Mouse (Mus musculus): ENCODE results near the gene Calcrl. TPM values are rescaled to one million over a fixed set of nuclear protein-coding genes. Genes with fewer than 3 reads are reported as not detected.

The Calcrl gene
- polyA plus RNA-seq, 1 experiment from 2014 or later: 11.5 TPM

GRCm38 (mm10) chr2:84445499-84445898 lies 20.3 kb upstream of the Calcrl start:
- Histone ChIP-seq H3K9ac (no peak overlapping the region), H3K27ac (no peak overlapping the region), H3K9me3 (replicated peaks) (no peaks in the 10 kb centered on the region), H3K4me1 (replicated peaks) (no peaks in the 10 kb centered on the region), H3K4me2 (no peak overlapping the region), H3K4me3 (replicated peaks) (no peak overlapping the region), H3K27me3 (no peaks in the 10 kb centered on the region), H3K36me3 (0 out of 2 replicates have a peak, but pooled peaks cover 2% of the 10 kb centered on the region)
- no peak for ATAC-seq (ENCODE audit: low read depth)
- 70% methylated on average over 1 of the region's 1 CpGs for WGBS (ENCODE audit: insufficient replicate concordance)
- no peak for DNase-seq

- no peaks in the 10 kb centered on the region for H3K9me3 ChIP-seq (replicated peaks)
- ATAC-seq (ENCODE audit: low read depth): no peak
- WGBS (ENCODE audit: insufficient replicate concordance): 78% methylated on average over 5 of the region's 5 CpGs
- H3K4me3 ChIP-seq (replicated peaks): no peak overlapping the region
- 0 out of 2 replicates have a peak, but pooled peaks cover 2% of the 10 kb centered on the region for H3K36me3 ChIP-seq
- no peaks in the 10 kb centered on the region for H3K27me3 ChIP-seq
- no peak overlapping the region for H3K27ac ChIP-seq
- DNase-seq: no peak
- no peaks in the 10 kb centered on the region for H3K4me1 ChIP-seq (replicated peaks)
- no peak overlapping the region for H3K9ac ChIP-seq
- no peak overlapping the region for H3K4me2 ChIP-seq
Measured at GRCm38 (mm10) chr2:84441940-84442339, 16.7 kb upstream of the Calcrl start.

- Histone ChIP-seq H3K27me3 (no peaks in the 10 kb centered on the region), H3K4me3 (replicated peaks) (no peak overlapping the region), H3K27ac (no peak overlapping the region), H3K4me1 (replicated peaks) (peaks cover 6% of the 10 kb centered on the region; the same call in 1 of the 2 replicates), H3K36me3 (no peaks in the 10 kb centered on the region), H3K9me3 (replicated peaks) (no peaks in the 10 kb centered on the region), H3K4me2 (no peak overlapping the region), H3K9ac (no peak overlapping the region)
- WGBS (ENCODE audit: insufficient replicate concordance): 38% methylated on average over 11 of the region's 11 CpGs
- no peak for DNase-seq
- ATAC-seq (ENCODE audit: low read depth): no peak
Measured at GRCm38 (mm10) chr2:84429724-84430123, 4.5 kb upstream of the Calcrl start.

GRCm38 (mm10) chr2:84428836-84429235 lies 3.6 kb upstream of the Calcrl start:
- Histone ChIP-seq H3K36me3 (no peaks in the 10 kb centered on the region), H3K4me2 (no peak overlapping the region), H3K4me3 (replicated peaks) (no peak overlapping the region), H3K9ac (no peak overlapping the region), H3K4me1 (replicated peaks) (peaks cover 14% of the 10 kb centered on the region), H3K9me3 (replicated peaks) (no peaks in the 10 kb centered on the region), H3K27me3 (no peaks in the 10 kb centered on the region), H3K27ac (no peak overlapping the region)
- 49% methylated on average over 3 of the region's 3 CpGs for WGBS (ENCODE audit: insufficient replicate concordance)
- ATAC-seq (ENCODE audit: low read depth): no peak
- DNase-seq: no peak

- ATAC-seq (ENCODE audit: low read depth) (no peak), DNase-seq (no peak)
- 41% methylated on average over 4 of the region's 4 CpGs for WGBS (ENCODE audit: insufficient replicate concordance)
- no peaks in the 10 kb centered on the region for H3K36me3 ChIP-seq
- H3K4me3 ChIP-seq (replicated peaks): no peak overlapping the region
- H3K4me1 ChIP-seq (replicated peaks): peaks cover 14% of the 10 kb centered on the region
- H3K27ac ChIP-seq: no peak overlapping the region
- H3K27me3 ChIP-seq: no peaks in the 10 kb centered on the region
- H3K4me2 ChIP-seq: no peak overlapping the region
- no peaks in the 10 kb centered on the region for H3K9me3 ChIP-seq (replicated peaks)
- H3K9ac ChIP-seq: no peak overlapping the region
Measured at GRCm38 (mm10) chr2:84426531-84426930, 1.3 kb upstream of the Calcrl start.

GRCm38 (mm10) chr2:84416501-84416900 lies 8.7 kb downstream of the Calcrl start:
- DNase-seq: no peak

GRCm38 (mm10) chr2:84409796-84410592 lies 15.2 kb downstream of the Calcrl start:
- Histone ChIP-seq H3K9me3 (replicated peaks) (no peaks in the 10 kb centered on the region), H3K27ac (no peak overlapping the region), H3K36me3 (no peaks in the 10 kb centered on the region), H3K27me3 (no peaks in the 10 kb centered on the region), H3K4me1 (replicated peaks) (no peaks in the 10 kb centered on the region), H3K4me2 (no peak overlapping the region), H3K9ac (no peak overlapping the region), H3K4me3 (replicated peaks) (no peak overlapping the region)
- no peak for ATAC-seq (ENCODE audit: low read depth)
- DNase-seq: no peak

More at GRCm38 (mm10) chr2:84416501-84416900, 8.7 kb downstream of the Calcrl start:
- Histone ChIP-seq H3K4me2 (no peak overlapping the region), H3K27me3 (no peaks in the 10 kb centered on the region), H3K27ac (no peak overlapping the region), H3K4me1 (replicated peaks) (no peaks in the 10 kb centered on the region), H3K9me3 (replicated peaks) (no peaks in the 10 kb centered on the region), H3K4me3 (replicated peaks) (no peak overlapping the region), H3K36me3 (no peaks in the 10 kb centered on the region), H3K9ac (no peak overlapping the region)
- ATAC-seq (ENCODE audit: low read depth): no peak
- WGBS (ENCODE audit: insufficient replicate concordance): 79% methylated on average over 4 of the region's 4 CpGs

- Histone ChIP-seq H3K27ac (no peak overlapping the region), H3K27me3 (no peaks in the 10 kb centered on the region), H3K4me1 (replicated peaks) (no peaks in the 10 kb centered on the region), H3K9me3 (replicated peaks) (no peaks in the 10 kb centered on the region), H3K4me3 (replicated peaks) (no peak overlapping the region), H3K9ac (no peak overlapping the region), H3K36me3 (no peaks in the 10 kb centered on the region), H3K4me2 (no peak overlapping the region)
- no peak for ATAC-seq (ENCODE audit: low read depth)
- DNase-seq: no peak
- 65% methylated on average over 3 of the region's 3 CpGs for WGBS (ENCODE audit: insufficient replicate concordance)
Measured at GRCm38 (mm10) chr2:84404834-84405233, 20.4 kb downstream of the Calcrl start.

GRCm38 (mm10) chr2:84402713-84403112 lies 22.5 kb downstream of the Calcrl start:
- WGBS (ENCODE audit: insufficient replicate concordance): 78% methylated on average over 3 of the region's 3 CpGs
- H3K9me3 ChIP-seq (replicated peaks): no peaks in the 10 kb centered on the region
- ATAC-seq (ENCODE audit: low read depth) (no peak), DNase-seq (no peak)
- H3K27ac ChIP-seq: no peak overlapping the region
- no peak overlapping the region for H3K4me3 ChIP-seq (replicated peaks)
- H3K27me3 ChIP-seq: no peaks in the 10 kb centered on the region
- H3K9ac ChIP-seq: no peak overlapping the region
- H3K36me3 ChIP-seq: no peaks in the 10 kb centered on the region
- no peaks in the 10 kb centered on the region for H3K4me1 ChIP-seq (replicated peaks)
- H3K4me2 ChIP-seq: no peak overlapping the region

- Histone ChIP-seq H3K4me1 (replicated peaks) (peaks cover 6% of the 10 kb centered on the region; the same call in 1 of the 2 replicates), H3K36me3 (no peaks in the 10 kb centered on the region), H3K4me2 (no peak overlapping the region), H3K9ac (no peak overlapping the region), H3K27ac (no peak overlapping the region), H3K4me3 (replicated peaks) (no peak overlapping the region), H3K9me3 (replicated peaks) (no peaks in the 10 kb centered on the region), H3K27me3 (no peaks in the 10 kb centered on the region)
- DNase-seq: no peak
- 66% methylated on average over 4 of the region's 4 CpGs for WGBS (ENCODE audit: insufficient replicate concordance)
- ATAC-seq (ENCODE audit: low read depth): no peak
Measured at GRCm38 (mm10) chr2:84396557-84396956, 28.7 kb downstream of the Calcrl start.

- H3K4me1 ChIP-seq (replicated peaks): peaks cover 12% of the 10 kb centered on the region
- H3K36me3 ChIP-seq: no peaks in the 10 kb centered on the region
- no peak for ATAC-seq (ENCODE audit: low read depth)
- no peak overlapping the region for H3K9ac ChIP-seq
- whole genome bisulfite sequencing (ENCODE audit: insufficient replicate concordance): 67% methylated on average over 4 of the region's 4 CpGs
- no peaks in the 10 kb centered on the region for H3K9me3 ChIP-seq (replicated peaks)
- no peak for DNase-seq
- no peaks in the 10 kb centered on the region for H3K27me3 ChIP-seq
- H3K4me3 ChIP-seq (replicated peaks): no peak overlapping the region
- no peak overlapping the region for H3K4me2 ChIP-seq
- H3K27ac ChIP-seq: no peak overlapping the region
Measured at GRCm38 (mm10) chr2:84393236-84393635, 32.0 kb downstream of the Calcrl start.

GRCm38 (mm10) chr2:84389075-84389474 lies 36.1 kb downstream of the Calcrl start:
- Histone ChIP-seq H3K36me3 (no peaks in the 10 kb centered on the region), H3K4me3 (replicated peaks) (no peak overlapping the region), H3K9ac (no peak overlapping the region), H3K4me2 (no peak overlapping the region), H3K9me3 (replicated peaks) (no peaks in the 10 kb centered on the region), H3K4me1 (replicated peaks) (peaks cover 34% of the 10 kb centered on the region), H3K27ac (peak overlapping the region; percentile 21; the same call in 1 of the 2 replicates), H3K27me3 (no peaks in the 10 kb centered on the region)
- no peak for ATAC-seq (ENCODE audit: low read depth)
- no peak for DNase-seq
